Mouse (Mus musculus) ovary, postnatal 14 days (tissue): ENCODE results near the gene Olfr885.

Experiments
- DNase-seq: peaks from one replicate; pipeline ENCODE4 v3.0.0; 2022; ENCODE audit warnings: low spot score

Olfr885 gene

DNA sequence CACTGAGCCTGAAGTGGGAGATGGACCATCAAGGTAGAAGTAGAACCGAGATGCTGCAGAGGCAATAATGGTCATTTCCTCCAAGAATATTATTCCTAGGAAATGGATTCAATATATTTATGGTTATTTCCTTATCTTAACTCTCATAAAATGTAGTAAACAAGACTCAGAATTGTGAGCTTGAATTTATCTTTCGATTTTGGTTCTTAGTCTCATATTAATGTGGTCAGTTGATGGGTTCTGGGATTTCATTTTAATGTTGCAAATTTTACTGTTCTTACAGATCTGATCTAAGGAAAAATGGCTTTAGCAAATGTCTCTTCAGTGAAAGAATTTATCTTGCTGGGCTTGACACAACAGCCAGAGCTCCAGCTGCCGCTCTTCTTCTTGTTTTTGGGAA is at the start of gene Olfr885:
TSS of gene Olfr885 (plus strand) at position 301 of the 400 bp plus-strand sequence.
- no peak for DNase-seq

DNA sequence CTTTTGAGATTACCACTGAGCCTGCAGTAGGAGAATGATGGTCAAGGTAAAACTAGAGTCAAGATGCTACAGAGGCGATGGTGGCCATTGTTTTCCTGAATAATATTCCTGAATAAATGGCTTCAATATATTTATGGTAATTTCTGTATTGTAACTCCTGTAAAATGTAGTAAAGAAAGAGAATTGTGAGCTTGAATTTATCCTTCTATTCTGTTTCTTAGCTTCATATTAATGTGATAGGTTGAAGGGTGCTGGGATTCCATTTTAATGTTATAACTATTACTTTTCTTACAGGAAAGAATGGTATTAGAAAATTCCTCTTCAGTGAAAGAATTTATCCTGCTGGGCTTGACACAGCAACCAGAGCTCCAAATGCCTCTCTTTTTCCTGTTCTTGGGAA is 35.6 kb upstream of the Olfr885 start, which contains the start of gene Olfr883:
TSS of gene Olfr883 (plus strand) at position 301 of the 400 bp plus-strand sequence.
- DNase-seq = no peak

DNA sequence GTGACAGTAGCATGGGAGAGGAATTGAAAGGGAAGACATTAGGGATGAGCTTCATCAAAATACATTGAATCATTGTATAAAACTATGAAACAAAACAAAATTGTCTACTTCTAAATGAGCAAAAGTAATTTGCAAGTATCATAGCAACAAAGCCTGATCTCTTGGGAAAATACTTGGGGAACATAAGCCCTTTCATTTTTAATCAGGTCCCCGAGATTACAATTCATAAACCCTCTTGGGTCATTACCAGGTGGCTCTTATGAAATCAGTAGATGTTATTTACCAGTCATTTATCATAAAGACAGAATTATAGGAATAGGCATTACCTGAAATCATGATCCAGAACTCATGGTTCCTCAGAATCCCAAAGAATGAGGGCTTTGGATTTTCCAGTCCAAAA is 14.9 kb upstream of the Olfr885 start, which contains the start of gene Olfr884:
TSS of gene Olfr884 (plus strand) at position 301 of the 400 bp plus-strand sequence.
- no peak for DNase-seq

DNA sequence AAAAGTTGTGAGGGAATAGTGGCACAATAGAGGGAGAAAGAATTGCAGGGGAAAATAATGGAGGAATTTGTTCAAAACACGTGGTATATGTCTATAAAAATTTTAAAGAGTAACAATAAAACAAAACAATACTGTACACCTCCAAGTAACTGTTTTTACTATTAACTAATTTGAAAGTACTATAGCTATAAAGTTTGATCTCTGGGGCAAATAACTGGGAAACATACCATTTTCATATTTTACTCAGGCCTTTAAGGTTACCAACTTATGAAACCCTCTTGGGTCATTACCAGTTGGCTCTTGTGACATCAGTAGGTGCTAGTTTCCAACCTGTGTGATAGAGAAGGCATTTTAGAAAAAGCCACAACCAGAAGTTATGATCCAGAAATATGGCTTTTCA is 22.6 kb downstream of the Olfr885 start, which contains the start of gene Olfr887:
TSS of gene Olfr887 (plus strand) at position 301 of the 400 bp plus-strand sequence.
- DNase-seq = no peak

DNA sequence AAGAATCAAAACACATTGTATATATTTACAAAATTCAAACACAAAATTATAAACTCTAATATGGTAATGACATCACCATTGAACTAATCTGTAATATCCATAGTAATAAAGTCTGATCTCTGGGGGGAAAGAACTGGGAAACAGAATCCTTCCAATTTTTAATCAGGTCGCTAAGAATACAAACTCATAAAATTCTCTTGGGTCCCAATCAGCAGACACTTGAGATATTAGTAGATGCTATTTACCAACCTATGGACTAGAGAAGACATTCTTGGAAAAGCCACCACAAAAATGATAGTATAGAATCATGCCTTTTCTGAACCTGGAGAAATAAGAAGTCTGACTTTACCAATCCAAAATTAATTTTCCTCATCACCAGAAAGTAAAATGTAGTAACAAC is 46.7 kb downstream of the Olfr885 start, which contains the start of gene Olfr888:
TSS of gene Olfr888 (plus strand) at position 301 of the 400 bp plus-strand sequence.
- no peak for DNase-seq
